Mouse (Mus musculus) lung, postnatal 14 days (tissue): ENCODE measurements around the gene D13Ertd608e.
"Not testable (repeated sequence)": the region's sequence is repeated elsewhere in the genome, so short reads cannot be mapped to it uniquely, and the experiment has no call there.

Experiments
- DNase-seq: peaks from one replicate; pipeline ENCODE4 v3.0.0; 2021

The D13Ertd608e gene

GRCm38 (mm10) chr13:119835320-119836056, at the start of gene D13Ertd608e:
Gene D13Ertd608e (plus strand): TSS chr13:119836006.
- DNase-seq, result peak; percentile 34

GRCm38 (mm10) chr13:119789851-119790717, 45.7 kb upstream of the D13Ertd608e start:
- peak; percentile 70 for DNase-seq

DNA sequence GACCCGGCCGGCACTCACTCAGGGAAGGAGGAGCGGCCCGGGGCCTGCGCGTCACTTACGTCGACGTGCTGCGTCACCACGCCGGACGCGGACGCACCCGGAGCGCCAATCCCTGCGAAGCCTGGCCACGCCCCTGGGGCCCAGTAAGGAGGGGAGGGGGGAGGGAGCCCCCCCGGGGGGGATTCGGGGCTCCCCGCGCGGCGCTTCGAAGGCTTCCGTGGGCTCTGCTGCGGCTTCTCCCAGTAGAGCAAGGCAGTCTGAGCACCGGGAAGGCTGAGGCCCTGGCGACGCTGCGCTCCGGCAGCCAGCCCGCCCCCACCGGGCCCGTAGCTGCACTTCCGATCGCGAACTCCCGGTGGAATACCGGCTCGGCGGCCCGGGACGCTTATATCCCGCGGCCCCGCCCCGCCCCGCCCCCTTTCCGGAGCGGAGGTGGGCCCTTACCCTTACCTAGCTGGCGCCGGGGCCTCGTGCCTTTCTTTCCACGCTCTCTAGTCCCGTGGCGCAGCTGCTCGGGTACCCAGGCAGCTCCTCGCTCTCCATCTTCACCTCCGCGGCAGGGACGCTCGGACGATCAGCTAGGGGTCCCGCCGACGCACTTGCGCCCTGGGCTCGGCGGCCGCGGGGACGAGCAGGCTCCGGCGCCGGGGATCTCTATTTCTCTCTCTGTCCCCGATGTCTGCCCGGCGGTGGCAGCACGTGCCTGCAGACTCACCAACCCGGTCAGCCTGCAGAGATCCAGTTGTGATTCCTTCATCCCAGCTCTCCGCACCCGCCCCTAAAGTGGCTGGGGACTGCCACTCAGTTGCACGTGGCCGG, 44.8 kb upstream of the D13Ertd608e start, which contains the start of gene Zfp131:
TSS of gene Zfp131 (minus strand) at position 129 of the 819 bp plus-strand sequence.
- DNase-seq, result peak; percentile 96

- no peak for DNase-seq
Measured at GRCm38 (mm10) chr13:119791580-119792135, 44.1 kb upstream of the D13Ertd608e start.

GRCm38 (mm10) chr13:119792791-119793404, 42.9 kb upstream of the D13Ertd608e start:
- no peak for DNase-seq

GRCm38 (mm10) chr13:119797656-119798055, 38.1 kb upstream of the D13Ertd608e start:
- no peak for DNase-seq

DNA sequence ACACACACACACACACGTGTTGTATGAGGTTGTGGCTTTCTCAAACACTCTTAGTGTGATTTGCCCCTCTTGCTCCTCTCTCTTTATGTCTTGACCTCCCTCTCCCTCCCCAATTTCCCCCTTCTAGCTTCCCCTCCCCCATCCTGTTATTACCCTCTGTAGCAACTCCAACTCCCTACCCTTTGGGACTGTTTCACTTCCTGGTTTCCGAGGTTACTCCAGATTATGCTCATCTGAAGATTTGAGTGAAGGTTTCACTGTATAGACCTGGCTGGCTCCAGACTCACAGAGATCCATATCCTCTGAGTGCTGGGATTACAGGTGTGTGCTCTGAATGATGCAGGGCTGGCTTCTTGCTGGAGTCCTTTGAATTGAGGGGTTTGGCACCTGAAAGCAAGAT, 26.9 kb upstream of the D13Ertd608e start:
- no peak for DNase-seq

DNA sequence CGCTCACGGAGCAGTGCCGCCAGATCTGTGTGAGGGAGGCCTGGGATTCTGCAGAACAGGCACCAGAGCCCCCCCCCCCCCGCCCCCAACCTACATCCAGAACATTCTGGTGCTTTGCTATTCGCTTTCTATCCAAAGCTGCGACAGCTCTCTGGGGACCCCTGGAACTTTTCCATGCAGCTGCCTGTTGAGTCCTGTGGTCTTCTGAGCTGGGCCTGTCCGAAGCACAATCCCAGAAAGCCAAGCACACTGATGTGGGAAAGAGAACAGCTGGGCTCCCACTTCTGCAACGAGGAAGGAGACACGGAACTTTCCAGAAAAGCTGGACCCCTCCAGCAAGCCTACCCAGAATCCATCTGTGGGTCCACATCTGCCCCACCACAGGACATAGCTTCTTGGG, 25.8 kb upstream of the D13Ertd608e start:
- DNase-seq, result no peak

DNA sequence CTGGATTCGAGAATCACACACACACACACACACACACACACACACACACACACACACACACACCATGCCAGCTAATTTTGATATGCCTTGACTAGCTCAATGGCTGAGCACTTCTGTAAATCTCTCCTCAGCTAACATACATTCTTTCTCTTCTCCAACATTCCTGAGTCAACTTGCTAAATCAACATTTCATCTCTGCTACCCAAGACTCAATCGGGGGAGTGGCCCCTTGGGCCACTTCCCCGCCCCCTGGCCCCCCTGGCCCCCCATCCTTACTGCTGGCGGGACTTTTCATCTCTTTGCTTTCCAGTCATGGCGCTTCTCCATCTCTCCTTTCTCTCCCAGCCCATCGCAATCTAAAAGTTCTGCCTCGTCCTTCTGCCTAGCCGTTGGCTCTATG, 19.0 kb upstream of the D13Ertd608e start:
- DNase-seq, result no peak

DNA sequence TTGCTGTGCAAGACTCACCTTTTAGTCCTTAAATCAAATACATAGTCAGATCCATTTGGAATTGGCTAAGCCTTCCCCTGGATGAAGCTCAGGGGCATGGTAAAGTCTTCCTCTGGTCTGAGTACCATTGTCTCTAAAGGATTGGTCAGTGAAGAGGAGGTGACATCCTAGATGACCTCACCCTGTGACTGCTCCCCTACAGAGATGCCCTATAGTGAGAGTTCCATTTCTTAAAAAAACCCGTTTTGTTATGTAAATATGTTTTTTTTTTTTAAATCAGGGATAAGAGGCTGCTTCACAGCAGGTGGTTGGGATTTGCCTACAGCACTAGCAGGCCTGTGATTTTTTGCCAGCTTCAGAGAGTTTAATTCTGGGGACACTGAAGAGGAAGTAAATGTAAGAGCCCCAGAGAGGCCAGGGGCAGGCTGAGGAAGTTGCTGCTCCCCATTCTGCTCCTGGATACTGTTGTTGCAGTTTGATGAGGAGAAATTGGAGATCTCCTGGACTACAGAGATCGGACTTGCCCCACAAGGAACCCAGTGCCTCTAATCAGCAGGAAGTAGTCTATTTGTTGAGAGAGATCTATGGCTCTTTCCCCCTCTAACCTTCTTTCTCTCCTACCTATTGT, 18.1 kb upstream of the D13Ertd608e start:
- no peak for DNase-seq

GRCm38 (mm10) chr13:119830116-119830515, 5.7 kb upstream of the D13Ertd608e start, which contains the start of gene AF067063:
Gene AF067063 (minus strand): TSS chr13:119830216.
- DNase-seq, result not testable (repeated sequence)

GRCm38 (mm10) chr13:119836324-119836811, 562 bp downstream of the D13Ertd608e start:
- DNase-seq, result peak; percentile 4

DNA sequence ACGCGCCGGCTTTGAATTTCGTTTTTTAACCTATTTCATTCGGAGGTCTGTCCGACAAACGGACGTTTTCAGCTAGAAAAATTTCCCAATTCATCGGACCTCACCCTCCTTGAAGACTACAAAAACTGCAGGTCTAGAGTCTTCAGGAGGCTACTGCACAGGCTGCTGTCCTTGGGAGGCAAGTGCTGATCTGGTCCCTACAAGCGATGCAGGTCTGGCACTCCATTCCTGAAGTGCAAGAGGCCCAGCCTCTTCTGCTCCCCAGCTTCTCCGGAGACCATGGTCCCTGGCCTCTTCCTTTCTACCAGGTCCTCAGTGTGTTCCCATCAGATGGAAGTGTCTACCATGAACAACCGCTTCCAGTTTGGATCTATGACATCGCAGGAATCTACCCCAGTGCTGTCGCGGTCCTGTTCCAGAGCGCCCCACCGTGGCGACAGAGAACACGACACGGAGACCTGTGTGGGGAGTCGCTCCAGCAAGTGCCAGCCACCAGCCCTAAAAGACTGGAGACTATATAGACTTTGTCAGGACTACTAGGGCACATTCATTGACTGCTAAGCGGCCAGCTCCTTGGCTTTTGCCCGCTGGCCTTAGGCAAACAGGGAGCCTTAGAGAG, 2.0 kb downstream of the D13Ertd608e start:
- DNase-seq, result peak; percentile 10

DNA sequence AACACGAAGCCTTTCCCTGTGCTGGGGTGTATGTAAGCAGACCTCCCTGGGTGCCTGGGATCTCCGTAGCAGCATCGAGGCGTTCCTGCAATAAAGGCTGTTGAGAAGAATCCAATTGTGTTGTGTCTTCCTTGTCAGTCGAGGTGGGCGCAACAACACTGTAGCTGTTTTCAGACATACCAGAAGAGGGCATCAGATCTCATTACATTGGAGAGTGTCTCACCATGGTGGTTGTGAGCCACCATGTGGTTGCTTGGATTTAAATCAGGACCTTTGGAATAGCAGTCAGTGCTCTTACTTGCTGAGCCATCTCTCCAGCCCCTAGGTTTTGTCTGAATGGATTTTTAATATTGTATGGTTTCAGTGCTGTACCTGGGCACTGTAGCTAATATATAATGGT, 4.2 kb downstream of the D13Ertd608e start:
- DNase-seq, result not testable (repeated sequence)

- not testable (repeated sequence) for DNase-seq
Measured at GRCm38 (mm10) chr13:119862399-119862798, 26.6 kb downstream of the D13Ertd608e start.

DNA sequence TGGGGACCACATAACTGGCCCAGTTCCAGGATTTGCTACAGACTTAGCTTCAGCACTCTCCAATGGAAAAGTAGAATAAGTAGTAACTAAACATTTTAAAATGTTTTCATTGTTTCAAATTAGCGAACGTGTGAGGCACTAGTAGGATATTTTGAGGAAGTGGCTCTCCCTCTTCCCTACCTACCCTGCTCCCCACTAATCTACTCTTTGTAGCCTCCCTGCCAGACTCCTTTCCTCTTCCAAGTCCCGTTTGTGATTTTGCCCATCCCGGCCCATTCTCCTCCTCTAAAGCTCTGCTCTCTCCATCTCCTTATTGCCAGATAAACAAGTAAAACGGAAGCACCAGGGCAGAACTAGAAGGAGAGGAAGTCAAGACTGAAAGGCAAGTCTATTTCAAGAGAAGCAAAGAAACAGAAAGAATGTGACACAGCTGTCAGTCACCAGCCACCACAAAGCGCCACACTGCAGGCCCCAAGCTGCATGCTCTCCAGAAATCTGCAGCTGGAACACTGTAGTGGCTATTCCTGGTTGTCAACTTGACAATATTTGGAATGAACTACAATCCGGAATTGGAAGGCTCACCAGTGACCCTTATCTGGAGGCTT, 28.7 kb downstream of the D13Ertd608e start:
- not testable (repeated sequence) for DNase-seq

DNA sequence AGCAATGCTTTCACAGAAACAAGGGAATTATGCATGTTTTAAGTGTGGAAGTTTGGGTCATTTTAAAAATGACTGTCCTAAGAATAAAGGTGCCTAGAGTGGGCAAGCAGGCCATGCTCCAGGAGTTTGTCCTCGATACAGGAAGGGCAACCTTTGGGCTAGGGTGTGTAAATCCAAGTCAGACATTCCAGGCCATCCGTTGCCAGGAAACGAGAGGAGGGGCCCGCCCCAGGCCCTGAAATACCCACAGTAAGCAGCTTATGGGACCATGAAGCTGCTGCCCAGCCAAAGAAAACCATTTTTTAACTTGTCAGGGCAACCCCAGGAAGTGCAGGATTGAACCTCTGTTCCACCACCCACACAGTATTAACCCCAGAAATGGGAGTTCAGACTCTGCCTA, 51.1 kb downstream of the D13Ertd608e start:
- not testable (repeated sequence) for DNase-seq

- not testable (repeated sequence) for DNase-seq
Measured at GRCm38 (mm10) chr13:119894685-119895084, 58.9 kb downstream of the D13Ertd608e start, which contains the start of gene Tcstv1. Gene Tcstv1 (minus strand): TSS chr13:119894785.
